Mouse (Mus musculus) left cerebral cortex, adult 2 months (tissue): ENCODE measurements at regions not wholly inside any gene's neighbourhood (a gene's known extent, or its start where the extent isn't known, plus 50 kb on each side); places are given as distances from the start of the nearest gene placed in this dataset.

Source experiments
- DNase-seq, 2 experiments: peaks; one replicate each; pipeline ENCODE4 v3.0.0; 2021 to 2022; ENCODE audit warnings: low spot score in 2 of 2, mixed read lengths in 1 of 2; ENCODE audit errors: extremely low spot score in 1 of 2
- H3K27ac ChIP-seq: fragments of 200-600 bp; 2 replicates; pipeline ENCODE4 v1.8.1; 2022
- H3K4me3 ChIP-seq: fragments of 200-600 bp; 2 replicates; pipeline ENCODE4 v1.8.1; 2022
- CTCF ChIP-seq: fragments of 200-600 bp; IDR thresholded peaks from 2 replicates; pipeline ENCODE4 v1.8.1; 2022; ENCODE audit warnings: antibody characterized with exemption, mild to moderate bottlenecking, moderate library complexity
- intact Hi-C: fragments of 180-260 bp; cut with DNase I; formaldehyde crosslinking; loops from one replicate; pipeline ENCODE4 v1.15.1; 2025

DNA sequence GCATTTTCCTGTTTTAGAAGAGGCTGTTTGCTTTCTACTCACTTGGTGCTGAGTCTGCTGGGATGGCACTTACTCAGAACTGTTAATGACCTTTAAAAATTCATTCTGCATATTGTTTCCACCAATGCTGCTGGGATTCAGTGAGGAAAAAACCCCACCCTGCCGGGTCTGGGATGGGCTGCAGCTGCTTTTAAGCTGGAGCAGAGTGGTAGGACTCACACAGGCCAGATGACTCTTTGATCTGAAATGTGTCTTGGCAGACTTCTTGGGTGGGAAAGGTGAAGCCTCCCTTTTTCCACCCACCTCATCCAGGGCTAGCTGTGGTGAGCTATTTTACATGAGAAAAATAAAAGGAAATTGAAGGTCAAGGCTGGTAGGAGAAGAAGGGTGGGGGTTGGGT lies 56.4 kb upstream of the Ddhd1 start:
- TF ChIP-seq CTCF = no peak
- H3K27ac ChIP-seq = no peak overlapping the region
- no peak overlapping the region for H3K4me3 ChIP-seq
- intact Hi-C loops = no loop called here
- DNase-seq = no peak

- intact Hi-C loops = no loop called here
- Histone ChIP-seq H3K4me3 (no peak overlapping the region), H3K27ac (no peak overlapping the region)
- no peak for DNase-seq
- no peak for TF ChIP-seq CTCF
Observed at GRCm38 (mm10) chr14:45714786-45715185, 56.8 kb upstream of the Ddhd1 start.

GRCm38 (mm10) chr14:45716100-45716499 lies 58.2 kb upstream of the Ddhd1 start:
- intact Hi-C loops = no loop called here
- no peak for TF ChIP-seq CTCF
- no peak overlapping the region for H3K4me3 ChIP-seq
- DNase-seq = no peak
- no peak overlapping the region for H3K27ac ChIP-seq

GRCm38 (mm10) chr14:45722887-45723286 lies 64.9 kb upstream of the Ddhd1 start:
- intact Hi-C loops = no loop called here
- no peak for TF ChIP-seq CTCF
- Histone ChIP-seq H3K4me3 (no peak overlapping the region), H3K27ac (no peak overlapping the region)
- no peak for DNase-seq

- intact Hi-C loops = no loop called here
- no peak for DNase-seq
- Histone ChIP-seq H3K4me3 (no peak overlapping the region), H3K27ac (no peak overlapping the region)
- TF ChIP-seq CTCF = no peak
Observed at GRCm38 (mm10) chr14:45724341-45724740, 66.4 kb upstream of the Ddhd1 start.

DNA sequence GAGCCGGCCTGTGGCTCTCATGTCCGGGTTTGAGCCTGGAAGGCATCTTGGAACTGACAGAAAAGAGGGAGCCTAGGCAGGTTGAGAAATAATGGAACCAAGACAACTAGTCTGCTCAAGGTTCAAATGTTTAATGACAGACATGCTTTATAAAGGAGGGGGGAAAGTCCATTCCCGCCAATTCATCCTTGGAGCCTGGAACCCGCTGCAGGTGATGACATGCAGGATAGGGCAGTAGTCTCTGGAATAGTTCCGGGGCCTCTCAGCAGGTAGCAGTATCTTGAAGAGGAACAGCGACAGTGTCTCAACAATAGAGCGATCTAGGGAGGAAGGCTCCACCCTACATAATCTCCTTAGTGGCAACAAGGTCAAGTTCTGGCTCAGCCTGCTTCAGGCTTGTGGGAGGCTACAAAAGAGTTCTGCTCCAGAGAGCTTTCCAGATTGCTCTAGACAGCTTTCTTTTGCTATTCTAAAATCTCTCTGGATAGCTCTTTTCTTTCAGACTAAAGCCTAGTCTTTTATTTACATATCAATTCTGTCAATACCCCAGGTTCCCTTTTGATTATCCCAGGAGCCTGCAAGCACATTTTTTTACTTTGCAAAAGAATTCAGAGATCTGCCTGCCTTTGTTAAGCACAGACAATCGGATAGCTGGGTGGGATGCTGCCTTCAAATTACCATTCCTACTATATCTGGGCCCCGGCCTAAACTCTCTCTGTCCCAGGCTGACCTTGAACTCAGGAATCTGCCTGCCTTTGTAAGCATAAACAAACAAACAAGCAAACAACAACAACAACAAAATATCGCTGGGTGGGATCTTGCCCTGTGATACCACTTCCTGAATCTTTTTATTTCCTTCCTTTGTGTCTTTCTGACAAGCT lies 76.8 kb upstream of the Ddhd1 start:
- Histone ChIP-seq H3K4me3 (no peak overlapping the region), H3K27ac (no peak overlapping the region)
- TF ChIP-seq CTCF = no peak
- DNase-seq = no peak
- intact Hi-C loops = no loop called here

GRCm38 (mm10) chr14:45737966-45738365 lies 80.0 kb upstream of the Ddhd1 start:
- TF ChIP-seq CTCF = no peak
- no peak overlapping the region for H3K4me3 ChIP-seq
- intact Hi-C loops = no loop called here
- no peak overlapping the region for H3K27ac ChIP-seq
- DNase-seq = no peak

DNA sequence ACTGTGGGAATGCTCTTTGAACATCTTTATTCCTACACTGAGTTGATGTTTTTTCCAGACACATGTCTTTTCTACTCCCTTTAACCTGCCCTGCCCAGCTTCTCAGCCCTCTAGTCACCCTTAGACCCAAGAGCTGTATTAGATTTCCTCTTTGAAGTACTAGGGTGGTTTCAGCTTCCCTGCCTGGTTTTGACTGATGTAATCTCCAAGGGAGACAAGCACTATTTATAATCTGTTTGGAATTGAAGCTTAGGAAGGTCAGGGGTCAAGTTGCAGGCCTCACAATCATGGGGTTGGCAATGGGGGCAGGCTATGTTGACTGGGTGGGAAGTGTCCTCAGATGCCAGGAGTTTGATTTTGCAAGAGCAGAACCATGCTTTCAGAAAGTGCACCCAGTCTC lies 81.7 kb upstream of the Ddhd1 start:
- H3K27ac ChIP-seq = no peak overlapping the region
- no peak for DNase-seq
- intact Hi-C loops = no loop called here
- H3K4me3 ChIP-seq = no peak overlapping the region
- no peak for TF ChIP-seq CTCF

DNA sequence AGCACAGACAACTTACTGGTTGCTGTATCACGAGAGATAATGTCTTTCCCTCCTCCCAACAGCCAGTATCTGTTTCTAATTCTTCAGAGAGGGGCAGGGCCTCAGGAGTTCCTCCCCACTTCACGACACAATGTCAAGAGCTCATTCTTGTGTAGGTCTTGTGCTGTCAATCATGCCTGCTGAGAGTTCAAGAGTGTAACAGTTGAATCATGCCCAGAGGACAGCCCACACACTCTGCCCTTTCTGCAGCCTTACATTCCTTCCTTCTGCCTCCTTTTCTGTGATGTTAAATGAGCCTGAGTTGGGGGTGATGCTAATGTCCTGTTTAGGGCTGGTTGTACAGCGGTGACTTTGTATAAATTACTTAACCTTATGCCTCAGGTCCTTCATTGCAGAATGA lies 82.7 kb upstream of the Ddhd1 start:
- no peak overlapping the region for H3K4me3 ChIP-seq
- no peak overlapping the region for H3K27ac ChIP-seq
- no peak for DNase-seq
- no peak for TF ChIP-seq CTCF
- intact Hi-C loops = no loop called here

DNA sequence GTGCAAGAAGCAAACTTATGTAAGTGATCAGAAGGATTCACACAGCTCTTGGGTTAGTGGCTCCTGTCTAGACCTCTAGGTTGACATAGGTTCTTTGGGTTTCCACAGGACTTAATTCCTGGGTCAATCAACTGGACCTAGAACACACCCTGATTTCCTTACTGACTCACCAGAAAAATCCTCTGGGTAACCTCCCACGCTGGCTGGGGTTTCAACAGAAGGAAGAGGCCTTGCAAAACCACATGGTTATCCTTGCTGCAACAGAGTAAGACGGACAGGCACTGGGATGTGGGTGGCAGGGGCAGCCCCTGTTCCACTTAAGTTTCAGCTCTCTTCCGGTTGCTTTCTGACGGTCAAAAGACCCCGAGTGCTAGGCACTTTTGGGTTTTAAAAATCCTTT lies 88.2 kb upstream of the Ddhd1 start:
- DNase-seq = no peak
- H3K27ac ChIP-seq = no peak overlapping the region
- intact Hi-C loops = no loop called here
- no peak for TF ChIP-seq CTCF
- H3K4me3 ChIP-seq = no peak overlapping the region

GRCm38 (mm10) chr14:45757376-45757775 lies 99.4 kb upstream of the Ddhd1 start:
- Histone ChIP-seq H3K27ac (no peak overlapping the region), H3K4me3 (no peak overlapping the region)
- TF ChIP-seq CTCF = no peak
- DNase-seq = no peak
- intact Hi-C loops = no loop called here

- intact Hi-C loops = no loop called here
- no peak for TF ChIP-seq CTCF
- Histone ChIP-seq H3K27ac (no peak overlapping the region), H3K4me3 (no peak overlapping the region)
- no peak for DNase-seq
Observed at GRCm38 (mm10) chr14:45760890-45761680, 103.1 kb upstream of the Ddhd1 start.
